Mouse (Mus musculus): ENCODE measurements around the gene Nfat5.

DNA sequence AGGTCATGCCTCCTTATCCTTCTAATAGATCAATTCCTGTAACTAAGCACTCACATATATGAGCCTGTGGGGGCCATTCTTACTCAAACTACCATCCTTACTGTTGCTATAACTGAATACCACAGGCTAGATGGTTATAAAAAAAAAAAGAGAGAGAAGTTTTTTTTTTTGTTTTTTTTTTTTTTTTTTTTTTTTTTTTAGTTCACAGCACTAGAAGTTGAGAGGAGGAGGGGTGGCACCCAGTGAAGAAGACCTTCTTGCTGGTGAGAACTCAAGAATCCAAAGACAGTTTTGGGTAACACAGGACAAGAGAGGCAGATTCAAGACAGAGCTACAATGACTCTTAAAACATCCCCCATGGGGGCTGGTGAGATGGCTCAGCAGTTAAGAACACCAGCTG lies 102.1 kb downstream of the Nfat5 start:
- no peak for TF ChIP-seq CTCF (IDR thresholded peaks at IDR 0.05; ENCODE audit: control insufficient read depth, insufficient read depth, insufficient replicate concordance, low read depth, low read length)
- TF ChIP-seq POLR2A (IDR thresholded peaks at IDR 0.05; ENCODE audit: control insufficient read depth, low read depth, low read length): no peak
